Mouse (Mus musculus) adrenal gland (tissue): Measurements from ENCODE around the gene Vangl2.

ENCODE experiments used
- intact Hi-C: fragments of 180-260 bp; cut with DNase I; formaldehyde crosslinking; loops from one replicate; pipeline ENCODE4 v1.15.1; 2025
- long read RNA-seq, 2 experiments: library from polyadenylated mRNA; unstranded; transcript quantifications; one replicate each; pipeline ENCODE4 v2.0.0; 2020; ENCODE audit warnings: borderline replicate concordance in 1 of 2; ENCODE audit not compliant: insufficient replicate concordance in 1 of 2

The Vangl2 gene
- long read RNA-seq, experiment 1, partial matches to known transcripts, result 1 of 1 reads
- long read RNA-seq, experiment 1, other reads (novel, unspliced or antisense), result 0 of 1 reads
- long read RNA-seq, experiment 2, result 0 reads

- intact Hi-C loops, result no loop called here
Observed at GRCm38 (mm10) chr1:172028394-172029275, at the start of gene Vangl2. Gene Vangl2, minus strand, starts transcription at chr1:172028444.

DNA sequence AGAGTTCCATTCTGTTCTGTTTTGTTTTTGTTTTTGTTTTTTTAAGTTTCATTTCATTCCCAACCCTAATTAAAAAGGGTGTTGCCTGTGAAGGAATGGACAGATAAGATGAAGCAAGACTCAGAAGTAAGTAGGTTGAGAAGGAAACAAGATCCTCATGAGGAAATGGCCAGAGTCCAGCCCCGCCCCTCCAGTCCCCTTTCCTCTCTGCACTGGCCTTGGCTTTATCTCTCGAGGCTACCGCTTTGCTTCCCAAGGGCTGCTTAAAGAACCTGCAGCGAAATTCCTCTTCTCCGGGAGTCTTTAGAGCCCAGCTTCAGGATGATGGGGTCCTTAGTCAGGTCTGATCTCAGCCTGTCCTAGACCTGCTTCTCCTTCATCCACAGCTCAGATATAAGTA, 49.7 kb upstream of the Vangl2 start:
- intact Hi-C loops, result no loop called here

GRCm38 (mm10) chr1:172072604-172073003, 44.4 kb upstream of the Vangl2 start:
- intact Hi-C loops, result no loop called here

GRCm38 (mm10) chr1:172071556-172071955, 43.3 kb upstream of the Vangl2 start:
- intact Hi-C loops, result no loop called here

GRCm38 (mm10) chr1:172070227-172070626, 42.0 kb upstream of the Vangl2 start:
- intact Hi-C loops, result no loop called here

- intact Hi-C loops, result no loop called here
Observed at GRCm38 (mm10) chr1:172064613-172065141, 36.4 kb upstream of the Vangl2 start.

DNA sequence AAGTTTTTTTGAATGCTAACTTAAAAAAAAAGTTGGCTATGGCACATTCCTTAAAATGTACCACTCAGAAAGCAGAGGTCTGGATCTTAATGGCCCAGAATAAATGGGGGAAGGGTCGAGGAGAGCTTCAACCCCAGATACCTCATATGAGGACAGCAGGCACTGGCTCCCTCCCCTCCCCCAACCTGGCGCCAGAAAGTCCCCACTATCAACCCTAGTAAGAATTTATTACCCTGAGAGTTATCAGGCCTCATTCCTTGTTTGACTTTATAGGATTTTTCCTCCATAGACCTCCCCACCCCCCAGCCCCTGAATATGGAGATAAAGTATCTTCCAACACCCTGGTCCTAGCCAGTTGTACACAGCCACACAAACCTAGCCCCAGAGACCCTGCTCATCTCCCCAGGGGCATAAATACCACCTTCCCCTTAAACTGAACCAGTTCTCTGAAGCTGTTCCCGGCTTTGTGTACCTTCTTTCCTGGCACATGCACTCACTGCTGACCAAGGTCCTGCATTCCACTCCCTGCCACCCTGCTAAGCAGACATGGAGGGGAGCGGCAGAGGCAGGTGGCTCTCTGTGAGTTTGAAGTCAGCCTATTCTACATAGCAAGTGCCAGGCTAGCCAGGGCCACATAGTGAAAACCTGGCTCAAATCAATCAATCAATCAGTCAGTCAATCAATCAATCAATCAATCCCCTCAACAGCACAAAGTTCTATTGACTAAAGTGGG, 35.2 kb upstream of the Vangl2 start:
- intact Hi-C loops, result no loop called here

GRCm38 (mm10) chr1:172062101-172062500, 33.9 kb upstream of the Vangl2 start:
- intact Hi-C loops, result no loop called here

GRCm38 (mm10) chr1:172061217-172061616, 33.0 kb upstream of the Vangl2 start:
- intact Hi-C loops, result no loop called here

- intact Hi-C loops, result no loop called here
Observed at GRCm38 (mm10) chr1:172060659-172061058, 32.4 kb upstream of the Vangl2 start.

GRCm38 (mm10) chr1:172058874-172059273, 30.6 kb upstream of the Vangl2 start:
- intact Hi-C loops, result no loop called here

DNA sequence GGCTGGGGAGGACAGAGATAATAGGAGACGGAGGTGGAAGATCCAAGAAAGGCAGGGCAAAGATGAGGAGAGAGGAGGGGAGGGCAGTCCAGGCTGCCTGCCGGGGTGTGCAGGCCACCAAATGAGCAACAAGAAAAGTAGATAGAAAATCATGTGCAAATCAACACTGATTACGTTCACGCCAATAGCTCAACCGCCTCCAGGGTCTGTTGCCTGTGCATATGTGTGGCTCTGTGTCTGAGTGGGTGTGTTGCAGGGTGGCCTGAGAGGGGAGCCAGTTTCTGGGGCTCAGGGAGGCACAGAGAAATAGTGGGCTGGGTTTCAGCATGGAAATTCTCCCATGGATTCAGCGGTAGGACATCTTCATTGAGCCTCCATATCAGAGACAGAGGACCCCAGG, 30.1 kb upstream of the Vangl2 start:
- intact Hi-C loops, result no loop called here

GRCm38 (mm10) chr1:172057491-172057921, 29.3 kb upstream of the Vangl2 start, which contains the start of gene Nhlh1:
Gene Nhlh1, minus strand, starts transcription at chr1:172057573.
- intact Hi-C loops, result no loop called here

- intact Hi-C loops, result no loop called here
Observed at GRCm38 (mm10) chr1:172056251-172056650, 28.0 kb upstream of the Vangl2 start.

- intact Hi-C loops, result no loop called here
Observed at GRCm38 (mm10) chr1:172053541-172054440, 25.5 kb upstream of the Vangl2 start.

DNA sequence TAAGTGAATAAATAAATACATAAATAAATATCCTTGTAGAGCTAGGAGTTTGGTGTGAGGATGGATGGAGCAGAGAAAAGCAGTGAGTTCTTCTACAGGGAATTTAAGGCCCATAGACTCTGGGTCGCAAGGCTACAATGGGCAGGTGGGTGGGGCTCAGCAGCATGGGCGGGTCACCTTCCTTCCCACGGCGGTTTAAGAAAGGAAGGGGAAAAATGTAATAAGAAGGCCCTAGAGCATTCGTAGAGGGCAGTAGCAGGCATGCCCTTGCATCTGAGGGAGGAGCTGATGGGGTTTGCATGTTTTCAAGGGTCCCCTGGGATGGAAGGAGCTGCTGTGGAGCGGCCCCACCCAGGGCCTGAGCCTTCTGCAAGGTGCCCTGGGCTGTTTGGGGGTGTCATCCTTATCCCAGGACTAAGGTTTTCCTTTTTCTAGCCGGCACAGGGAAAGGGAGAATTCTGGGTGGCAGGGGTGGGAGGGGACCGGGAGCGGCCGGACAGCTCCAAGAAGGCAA, 24.6 kb upstream of the Vangl2 start:
- intact Hi-C loops, result no loop called here

- intact Hi-C loops, result loop anchor here (5.0 to 10.0 kb wide), 2 partner anchors 66 to 273 kb away; no protein-coding TSS in a partner anchor
Observed at GRCm38 (mm10) chr1:172049131-172049782, 21.0 kb upstream of the Vangl2 start.

DNA sequence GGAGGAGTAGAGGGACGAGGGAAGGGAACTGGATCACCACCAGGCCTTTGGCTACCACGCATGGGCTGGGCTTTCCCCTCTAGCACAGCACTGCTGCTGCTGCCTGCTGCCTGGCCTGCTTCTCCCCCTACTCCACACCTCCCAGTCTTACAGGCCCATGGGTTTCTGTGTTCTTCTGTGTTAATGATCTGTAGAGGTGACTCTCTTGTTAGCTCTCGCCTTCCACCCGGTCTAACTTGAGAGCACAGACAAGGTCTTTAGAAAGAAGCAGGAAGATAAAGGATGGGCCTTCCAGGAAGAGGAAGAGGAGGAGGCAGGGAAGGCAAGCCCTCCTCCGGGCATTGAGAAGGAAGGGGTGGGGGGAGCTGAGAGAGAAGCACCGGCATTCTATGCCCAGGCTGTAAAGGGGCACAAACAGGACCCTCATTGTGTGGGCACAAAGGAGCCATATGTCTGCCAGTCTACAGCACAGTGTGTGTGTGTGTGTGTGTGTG, 20.0 kb upstream of the Vangl2 start:
- intact Hi-C loops, result loop anchor here (5.0 to 10.0 kb wide), 2 partner anchors 67 to 274 kb away; no protein-coding TSS in a partner anchor

- intact Hi-C loops, result loop anchor here (5.0 to 10.0 kb wide), 2 partner anchors 68 to 275 kb away; no protein-coding TSS in a partner anchor
Observed at GRCm38 (mm10) chr1:172046938-172047337, 18.7 kb upstream of the Vangl2 start.
